Mouse (Mus musculus) neural tube, embryonic 13.5 days (tissue): ENCODE results near the gene Vezt. TPM values are rescaled to one million over a fixed set of nuclear protein-coding genes. Genes with fewer than 3 reads are reported as not detected.

Experiments
- ATAC-seq: fragments of 200-750 bp; cut with Nextera tagmentation; 2 replicates; pipeline ENCODE4 v1.8.0; 2017; ENCODE audit warnings: low read depth, mild to moderate bottlenecking, moderate TSS enrichment, moderate library complexity
- H3K27ac ChIP-seq: fragments of 300-500 bp; sonication (generic); replicated peaks from 2 replicates; pipeline ENCODE4 v1.5.1; 2015; ENCODE audit warnings: moderate library complexity, mild to moderate bottlenecking, inconsistent platforms
- H3K27me3 ChIP-seq: fragments of 300-500 bp; sonication (generic); 2 replicates; pipeline ENCODE4 v1.6.1; 2015; ENCODE audit warnings: mild to moderate bottlenecking, inconsistent platforms
- H3K36me3 ChIP-seq: fragments of 300-500 bp; sonication (generic); 2 replicates; pipeline ENCODE4 v1.6.1; 2015; ENCODE audit warnings: mild to moderate bottlenecking, inconsistent platforms
- H3K4me1 ChIP-seq: fragments of 300-500 bp; sonication (generic); replicated peaks from 2 replicates; pipeline ENCODE4 v1.6.1; 2015; ENCODE audit warnings: inconsistent platforms
- H3K4me2 ChIP-seq: fragments of 300-500 bp; sonication (generic); 2 replicates; pipeline ENCODE4 v1.6.1; 2015; ENCODE audit warnings: inconsistent platforms, mild to moderate bottlenecking, moderate library complexity
- H3K4me3 ChIP-seq: fragments of 300-500 bp; sonication (generic); 2 replicates; pipeline ENCODE4 v1.5.1; 2015; ENCODE audit warnings: mild to moderate bottlenecking, inconsistent platforms
- H3K9ac ChIP-seq: fragments of 300-500 bp; sonication (generic); 2 replicates; pipeline ENCODE4 v1.6.1; 2015; ENCODE audit warnings: moderate library complexity, mild to moderate bottlenecking, inconsistent platforms
- H3K9me3 ChIP-seq: fragments of 300-500 bp; sonication (generic); 2 replicates; pipeline ENCODE4 v1.6.1; 2016; ENCODE audit warnings: inconsistent platforms
- WGBS: fragments of 180-500 bp; shearing (Covaris S2); methylation state at CpG from one replicate; pipeline ENCODE4 v1.1.7; 2015; 5-methylcytosine and 5-hydroxymethylcytosine counted together
- polyA plus RNA-seq: library from polyadenylated mRNA; unstranded; fragments of >200 nt; fragmentation: Nextera tagmentation; extraction: Ambion mirVana; gene quantifications from 2 replicates; pipeline ENCODE4 v1.2.1, GENCODE M21; 2015

Vezt gene
- polyA plus RNA-seq, 1 experiment from 2014 or later, result 49.9 TPM

DNA sequence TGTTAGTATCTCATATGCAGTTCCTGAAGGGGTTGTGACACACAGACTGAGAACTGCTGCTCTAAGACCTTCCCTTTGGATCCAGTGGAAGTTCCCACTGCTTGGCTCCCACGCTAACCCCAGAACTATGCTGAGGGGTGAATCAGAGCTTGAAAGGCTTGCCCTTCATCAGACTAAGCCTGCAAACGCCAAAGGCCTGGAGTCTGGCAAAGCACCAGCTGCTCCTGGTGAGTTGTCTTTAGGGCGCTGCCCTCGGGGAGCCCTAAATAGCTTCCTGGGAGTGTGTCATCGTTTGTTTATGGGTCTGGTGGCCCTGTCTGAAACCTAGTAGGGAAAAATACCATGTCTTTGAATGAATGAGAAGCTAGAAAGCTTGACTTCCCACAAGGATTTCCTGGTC, 91.4 kb downstream of the Vezt start:
- ATAC-seq, result no peak
- Histone ChIP-seq H3K4me2 (no peak overlapping the region), H3K9ac (no peak overlapping the region), H3K27ac (no peak overlapping the region), H3K36me3 (no peaks in the 10 kb centered on the region), H3K4me1 (peaks cover 27% of the 10 kb centered on the region), H3K4me3 (no peak overlapping the region), H3K27me3 (no peaks in the 10 kb centered on the region), H3K9me3 (no peaks in the 10 kb centered on the region)
- WGBS, result 29% methylated on average over 5 of the region's 5 CpGs

DNA sequence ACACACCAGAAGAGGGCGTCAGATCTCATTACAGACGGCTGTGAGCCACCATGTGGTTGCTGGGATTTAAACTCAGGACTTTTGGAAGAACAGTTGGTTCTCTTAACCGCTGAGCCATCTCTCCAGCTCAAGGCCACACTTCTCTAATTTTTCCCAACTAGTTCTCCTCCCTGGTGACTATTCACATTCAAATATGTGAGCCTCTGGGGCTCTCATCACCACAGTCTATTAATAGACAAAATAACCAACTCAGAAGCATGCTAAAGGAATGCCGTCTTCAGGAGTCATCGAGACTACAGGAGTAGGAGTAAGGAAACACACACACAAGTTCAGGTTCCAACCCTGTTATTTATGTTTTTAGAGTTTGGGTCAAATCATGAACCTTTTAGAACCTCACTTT, 95.3 kb downstream of the Vezt start:
- no peaks in the 10 kb centered on the region for H3K9me3 ChIP-seq
- ATAC-seq, result no peak
- H3K9ac ChIP-seq, result no peak overlapping the region
- no peak overlapping the region for H3K4me2 ChIP-seq
- no peaks in the 10 kb centered on the region for H3K27me3 ChIP-seq
- 86% methylated on average over 5 of the region's 5 CpGs for WGBS
- no peaks in the 10 kb centered on the region for H3K36me3 ChIP-seq
- no peak overlapping the region for H3K27ac ChIP-seq
- H3K4me3 ChIP-seq, result no peak overlapping the region
- H3K4me1 ChIP-seq, result peaks cover 15% of the 10 kb centered on the region

DNA sequence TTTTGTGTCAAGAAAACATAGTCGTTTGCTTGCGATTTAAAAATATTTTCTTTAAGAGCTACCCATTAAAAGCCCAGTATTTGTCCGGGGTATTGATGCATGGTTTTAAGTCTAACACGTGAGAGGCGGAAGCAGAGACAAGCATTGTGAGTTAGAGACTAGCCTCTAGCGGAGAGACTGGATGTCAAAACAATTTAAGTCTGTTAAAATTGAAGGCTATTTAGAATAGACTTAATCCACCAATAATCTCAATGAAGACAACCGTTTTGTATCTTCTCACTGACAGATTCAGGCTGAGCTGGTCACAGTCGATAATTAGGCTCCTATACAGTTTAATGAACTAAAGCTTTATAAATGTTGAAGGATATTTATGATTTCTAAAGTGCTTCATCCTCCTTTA, 95.9 kb downstream of the Vezt start:
- ATAC-seq, result no peak
- H3K27ac ChIP-seq, result no peak overlapping the region
- no peaks in the 10 kb centered on the region for H3K27me3 ChIP-seq
- H3K4me3 ChIP-seq, result no peak overlapping the region
- no peaks in the 10 kb centered on the region for H3K36me3 ChIP-seq
- peaks cover 10% of the 10 kb centered on the region for H3K4me1 ChIP-seq
- H3K9ac ChIP-seq, result no peak overlapping the region
- H3K4me2 ChIP-seq, result no peak overlapping the region
- no peaks in the 10 kb centered on the region for H3K9me3 ChIP-seq
- 89% methylated on average over 8 of the region's 8 CpGs for WGBS

DNA sequence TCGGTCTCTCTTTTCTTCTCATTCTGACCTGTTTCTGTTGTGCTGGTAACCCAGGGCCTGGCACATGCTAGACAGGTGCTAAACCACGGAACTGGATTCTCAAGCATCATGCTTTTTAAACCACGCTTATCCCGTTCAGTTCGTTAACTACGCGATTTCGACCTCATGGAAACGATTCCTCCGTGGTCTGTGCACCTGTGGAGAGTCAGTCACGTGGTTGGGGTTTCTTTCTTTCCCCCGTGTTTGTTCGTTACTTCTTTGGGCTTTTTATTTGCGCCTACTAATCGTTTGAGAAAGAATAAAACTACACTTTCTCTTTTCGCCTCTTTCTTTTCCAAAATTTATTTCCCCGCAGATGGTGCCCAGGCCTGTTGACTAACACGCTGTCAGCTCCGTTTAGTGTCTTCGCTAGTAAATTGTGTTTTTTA, 96.8 kb downstream of the Vezt start:
- 81% methylated on average over 20 of the region's 20 CpGs for WGBS
- no peaks in the 10 kb centered on the region for H3K27me3 ChIP-seq
- H3K4me1 ChIP-seq, result peaks cover 10% of the 10 kb centered on the region

GRCm38 (mm10) chr10:93933980-93934379, 101.6 kb downstream of the Vezt start:
- H3K27me3 ChIP-seq, result no peaks in the 10 kb centered on the region
- H3K9ac ChIP-seq, result no peak overlapping the region
- H3K27ac ChIP-seq, result no peak overlapping the region
- no peaks in the 10 kb centered on the region for H3K36me3 ChIP-seq
- 52% methylated on average over 9 of the region's 9 CpGs for WGBS
- ATAC-seq, result peak; percentile 23; the same call in 1 of the 2 replicates
- no peaks in the 10 kb centered on the region for H3K9me3 ChIP-seq
- no peak overlapping the region for H3K4me2 ChIP-seq
- H3K4me3 ChIP-seq, result no peak overlapping the region
- H3K4me1 ChIP-seq, result peaks cover 8% of the 10 kb centered on the region; the same call in 1 of the 2 replicates

More for the DNA sequence above, 96.8 kb downstream of the Vezt start:
- Histone ChIP-seq H3K9me3 (no peaks in the 10 kb centered on the region), H3K36me3 (no peaks in the 10 kb centered on the region), H3K9ac (no peak overlapping the region), H3K4me2 (no peak overlapping the region), H3K4me3 (no peak overlapping the region), H3K27ac (no peak overlapping the region)
- ATAC-seq, result no peak

GRCm38 (mm10) chr10:93932861-93933260, 102.8 kb downstream of the Vezt start:
- H3K36me3 ChIP-seq, result no peaks in the 10 kb centered on the region
- H3K9me3 ChIP-seq, result no peaks in the 10 kb centered on the region
- no peak overlapping the region for H3K27ac ChIP-seq
- no peak for ATAC-seq
- WGBS, result 81% methylated on average over 5 of the region's 5 CpGs
- no peak overlapping the region for H3K9ac ChIP-seq
- H3K4me3 ChIP-seq, result no peak overlapping the region
- H3K4me2 ChIP-seq, result no peak overlapping the region
- H3K4me1 ChIP-seq, result peaks cover 8% of the 10 kb centered on the region; the same call in 1 of the 2 replicates
- H3K27me3 ChIP-seq, result no peaks in the 10 kb centered on the region

- Histone ChIP-seq H3K4me1 (peaks cover 8% of the 10 kb centered on the region; the same call in 1 of the 2 replicates), H3K9me3 (0 out of 2 replicates have a peak, but pooled peaks cover 5% of the 10 kb centered on the region), H3K36me3 (no peaks in the 10 kb centered on the region), H3K4me2 (no peak overlapping the region), H3K9ac (no peak overlapping the region), H3K27me3 (no peaks in the 10 kb centered on the region), H3K4me3 (no peak overlapping the region), H3K27ac (no peak overlapping the region)
- 79% methylated on average over 5 of the region's 5 CpGs for WGBS
- ATAC-seq, result no peak
Measured at GRCm38 (mm10) chr10:93932020-93932419, 103.6 kb downstream of the Vezt start.

DNA sequence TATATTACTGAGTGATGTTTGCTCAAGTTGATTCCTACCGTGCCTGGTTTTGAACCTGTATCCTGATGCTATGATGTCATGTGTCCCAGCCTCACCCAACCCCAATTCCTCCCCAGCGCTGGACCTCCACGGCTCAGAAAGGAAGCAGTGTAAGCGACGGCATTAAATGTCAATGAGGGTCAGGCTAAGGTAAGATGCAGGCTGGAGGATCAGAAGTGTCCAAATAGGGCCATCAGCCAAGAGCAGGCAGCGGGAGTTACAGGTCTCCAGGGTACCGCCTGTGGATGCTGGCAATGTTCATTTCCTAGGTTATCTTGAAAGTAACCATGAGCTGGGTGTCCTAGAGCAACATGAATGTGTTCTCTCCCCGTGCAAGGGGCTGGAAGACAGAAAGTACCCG, 104.2 kb downstream of the Vezt start:
- peaks cover 8% of the 10 kb centered on the region; the same call in 1 of the 2 replicates for H3K4me1 ChIP-seq
- H3K9ac ChIP-seq, result no peak overlapping the region
- H3K36me3 ChIP-seq, result no peaks in the 10 kb centered on the region
- no peaks in the 10 kb centered on the region for H3K27me3 ChIP-seq
- no peak overlapping the region for H3K4me2 ChIP-seq
- H3K4me3 ChIP-seq, result no peak overlapping the region
- 84% methylated on average over 9 of the region's 9 CpGs for WGBS
- H3K9me3 ChIP-seq, result 0 out of 2 replicates have a peak, but pooled peaks cover 8% of the 10 kb centered on the region
- ATAC-seq, result no peak
- no peak overlapping the region for H3K27ac ChIP-seq

GRCm38 (mm10) chr10:93930236-93930824, 105.3 kb downstream of the Vezt start:
- Histone ChIP-seq H3K4me1 (peaks cover 8% of the 10 kb centered on the region; the same call in 1 of the 2 replicates), H3K9ac (no peak overlapping the region), H3K27me3 (no peaks in the 10 kb centered on the region), H3K36me3 (no peaks in the 10 kb centered on the region), H3K4me2 (no peak overlapping the region), H3K27ac (no peak overlapping the region), H3K9me3 (0 out of 2 replicates have a peak, but pooled peaks cover 8% of the 10 kb centered on the region), H3K4me3 (no peak overlapping the region)
- WGBS, result 85% methylated on average over 4 of the region's 4 CpGs
- ATAC-seq, result no peak

DNA sequence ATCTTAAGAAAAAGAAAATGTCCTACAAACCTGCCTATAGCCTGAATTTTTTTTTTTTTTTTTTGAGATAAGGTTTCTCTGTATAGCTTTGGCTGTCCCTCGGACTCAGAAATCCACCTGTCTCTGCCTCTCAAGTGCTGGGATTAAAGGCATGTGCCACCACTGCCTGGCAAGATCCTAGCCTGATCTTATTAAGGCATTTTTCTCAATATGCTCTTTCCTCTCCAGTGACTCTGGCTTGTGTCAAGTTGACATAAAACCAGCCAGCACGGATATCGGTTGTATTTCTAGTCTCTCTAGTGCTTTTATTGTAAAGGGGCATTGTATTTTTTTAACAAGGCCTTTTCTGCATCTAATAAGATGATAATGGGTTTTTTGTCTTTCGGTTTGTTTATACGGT, 111.0 kb downstream of the Vezt start:
- H3K4me3 ChIP-seq, result no peak overlapping the region
- H3K27ac ChIP-seq, result no peak overlapping the region
- WGBS, result 73% methylated on average over 5 of the region's 5 CpGs
- H3K9ac ChIP-seq, result no peak overlapping the region
- H3K9me3 ChIP-seq, result 0 out of 2 replicates have a peak, but pooled peaks cover 8% of the 10 kb centered on the region
- no peaks in the 10 kb centered on the region for H3K36me3 ChIP-seq
- ATAC-seq, result no peak
- H3K4me2 ChIP-seq, result no peak overlapping the region
- no peaks in the 10 kb centered on the region for H3K4me1 ChIP-seq
- H3K27me3 ChIP-seq, result no peaks in the 10 kb centered on the region

- no peak for ATAC-seq
- Histone ChIP-seq H3K4me3 (no peak overlapping the region), H3K36me3 (no peaks in the 10 kb centered on the region), H3K27me3 (no peaks in the 10 kb centered on the region), H3K9ac (no peak overlapping the region), H3K4me2 (no peak overlapping the region), H3K9me3 (no peaks in the 10 kb centered on the region), H3K4me1 (no peaks in the 10 kb centered on the region), H3K27ac (no peak overlapping the region)
- 95% methylated on average over 4 of the region's 4 CpGs for WGBS
Measured at GRCm38 (mm10) chr10:93921160-93921559, 114.5 kb downstream of the Vezt start.

DNA sequence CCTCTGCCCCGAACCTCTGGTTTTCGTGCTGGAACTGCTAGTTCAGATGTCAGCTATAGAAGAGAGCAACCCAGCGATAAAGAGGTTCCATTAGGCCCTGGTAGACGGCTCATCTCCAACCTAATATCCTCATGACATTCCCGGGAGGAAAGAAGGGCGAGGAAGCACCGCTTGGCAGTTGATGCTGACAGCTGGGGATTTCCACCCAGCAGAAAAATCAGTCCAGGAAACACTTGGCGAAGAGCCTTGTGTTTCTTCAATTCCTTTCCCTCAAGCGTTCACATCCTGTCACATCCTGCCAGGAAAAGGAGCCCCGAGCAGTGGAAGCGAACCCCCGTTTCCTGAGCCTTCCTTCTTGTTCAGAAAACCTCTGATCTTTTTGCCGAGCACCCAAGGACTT, 116.4 kb downstream of the Vezt start:
- Histone ChIP-seq H3K4me2 (no peak overlapping the region), H3K9ac (no peak overlapping the region), H3K27ac (no peak overlapping the region; the same call in 1 of the 2 replicates), H3K27me3 (no peaks in the 10 kb centered on the region), H3K4me3 (no peak overlapping the region), H3K9me3 (no peaks in the 10 kb centered on the region), H3K36me3 (no peaks in the 10 kb centered on the region), H3K4me1 (no peaks in the 10 kb centered on the region; the same call in 1 of the 2 replicates)
- no peak for ATAC-seq
- WGBS, result 76% methylated on average over 13 of the region's 13 CpGs

DNA sequence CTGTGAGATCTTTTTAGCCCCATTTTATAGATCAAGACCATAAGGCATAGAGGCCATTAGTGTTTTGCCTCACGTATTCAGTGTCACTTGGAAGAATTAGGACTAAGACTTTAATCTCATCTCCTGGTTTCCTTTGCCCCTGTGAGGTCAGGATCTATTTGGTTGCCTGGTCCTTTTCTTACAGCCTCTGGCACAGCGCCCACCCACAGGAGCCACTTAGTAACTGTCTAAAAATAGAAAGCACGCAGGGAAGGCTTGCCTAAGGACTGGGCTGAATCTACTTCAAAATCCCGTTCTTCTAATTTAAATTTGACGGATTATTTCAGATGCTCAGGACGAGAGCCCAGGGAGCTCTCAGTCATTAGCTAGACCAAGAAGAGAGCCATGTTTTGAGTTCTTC, 116.9 kb downstream of the Vezt start:
- H3K36me3 ChIP-seq, result no peaks in the 10 kb centered on the region
- no peaks in the 10 kb centered on the region for H3K27me3 ChIP-seq
- WGBS, result 65% methylated on average over 6 of the region's 6 CpGs
- no peaks in the 10 kb centered on the region; the same call in 1 of the 2 replicates for H3K4me1 ChIP-seq
- no peak overlapping the region; the same call in 1 of the 2 replicates for H3K27ac ChIP-seq
- no peaks in the 10 kb centered on the region for H3K9me3 ChIP-seq
- H3K4me3 ChIP-seq, result no peak overlapping the region
- no peak for ATAC-seq
- no peak overlapping the region for H3K4me2 ChIP-seq
- H3K9ac ChIP-seq, result no peak overlapping the region
